Mouse (Mus musculus): ENCODE measurements at regions not wholly inside any gene's neighbourhood (a gene's known extent, or its start where the extent isn't known, plus 50 kb on each side); places are given as distances from the start of the nearest gene placed in this dataset.

DNA sequence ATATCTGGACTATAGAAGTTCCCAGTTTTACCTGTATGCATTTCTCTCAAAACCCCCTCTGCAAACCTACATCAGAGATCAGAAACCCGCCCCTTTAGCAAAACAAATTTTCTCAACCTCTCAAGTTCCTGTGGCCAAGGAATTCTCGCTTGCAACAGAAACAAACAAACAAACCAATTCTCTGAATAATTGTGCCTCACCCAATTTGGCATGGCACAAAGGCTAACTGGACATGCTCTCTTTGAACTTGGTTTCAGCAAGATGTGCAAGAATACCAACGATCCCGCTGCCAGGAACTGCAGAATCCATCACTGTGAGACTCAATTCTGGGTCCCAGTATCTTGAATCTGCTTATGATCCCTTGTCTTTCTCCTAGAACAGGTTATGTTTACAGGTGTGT lies 477.4 kb upstream of the Kif2a start:
- TF ChIP-seq EP300 (IDR thresholded peaks at IDR 0.05; ENCODE audit: low read depth) (no peak), CTCF (IDR thresholded peaks at IDR 0.05; ENCODE audit: low read depth) (no peak)
